Mouse (Mus musculus) forebrain, embryonic 14.5 days (tissue): Measurements from ENCODE around the gene Pamr1. TPM values are rescaled to one million over a fixed set of nuclear protein-coding genes. Genes with fewer than 3 reads are reported as not detected.

ENCODE experiments used
- ATAC-seq: fragments of 200-750 bp; cut with Nextera tagmentation; 2 replicates; pipeline ENCODE4 v1.8.0; 2017; ENCODE audit warnings: mild to moderate bottlenecking, moderate library complexity
- DNase-seq: peaks from one replicate; pipeline ENCODE4 v3.0.0-alpha.2; 2015; ENCODE audit warnings: low spot score
- H3K27ac ChIP-seq: fragments of 300-500 bp; sonication (generic); 2 replicates; pipeline ENCODE4 v1.5.1; 2014; ENCODE audit warnings: low read depth, mild to moderate bottlenecking, control low read depth, low read length, moderate library complexity
- H3K27me3 ChIP-seq: fragments of 300-500 bp; sonication (generic); replicated peaks from 2 replicates; pipeline ENCODE4 v1.6.1; 2014; ENCODE audit warnings: low read length, control low read depth, mixed read lengths; ENCODE audit not compliant: control insufficient read depth, insufficient read depth
- H3K36me3 ChIP-seq: fragments of 300-500 bp; sonication (generic); 2 replicates; pipeline ENCODE4 v1.6.1; 2014; ENCODE audit warnings: low read length, control low read depth; ENCODE audit not compliant: control insufficient read depth, insufficient read depth
- H3K4me1 ChIP-seq: fragments of 300-500 bp; sonication (generic); 2 replicates; pipeline ENCODE4 v1.6.1; 2014; ENCODE audit warnings: antibody characterized with exemption, low read length, control low read depth; ENCODE audit not compliant: control insufficient read depth, insufficient read depth
- H3K4me2 ChIP-seq: fragments of 300-500 bp; sonication (generic); 2 replicates; pipeline ENCODE4 v1.6.1; 2014; ENCODE audit warnings: mild to moderate bottlenecking, control low read depth, low read length
- H3K4me3 ChIP-seq: fragments of 300-500 bp; sonication (generic); 2 replicates; pipeline ENCODE4 v1.5.1; 2014; ENCODE audit warnings: low read depth, low read length, control low read depth
- H3K9ac ChIP-seq: fragments of 300-500 bp; sonication (generic); 2 replicates; pipeline ENCODE4 v1.6.1; 2014; ENCODE audit warnings: mild to moderate bottlenecking, low read length, control low read depth, moderate library complexity
- H3K9me3 ChIP-seq: fragments of 300-500 bp; sonication (generic); replicated peaks from 2 replicates; pipeline ENCODE4 v1.6.1; 2016; ENCODE audit warnings: low read length, control low read depth, mixed read lengths; ENCODE audit not compliant: control insufficient read depth
- WGBS: fragments of 180-500 bp; shearing (Covaris S2); extraction: QIAGEN DNeasy Blood & Tissue Kit; methylation state at CpG from one replicate; pipeline ENCODE4 v1.1.7; 2014; 5-methylcytosine and 5-hydroxymethylcytosine counted together
- polyA plus RNA-seq: library from polyadenylated mRNA; unstranded; fragments of >200 nt; fragmentation: Nextera tagmentation; extraction: Ambion mirVana; gene quantifications from 2 replicates; pipeline ENCODE4 v1.2.1, GENCODE M21; 2014

Gene Pamr1
- polyA plus RNA-seq, 1 experiment from 2014 or later, result 1.5 TPM

DNA sequence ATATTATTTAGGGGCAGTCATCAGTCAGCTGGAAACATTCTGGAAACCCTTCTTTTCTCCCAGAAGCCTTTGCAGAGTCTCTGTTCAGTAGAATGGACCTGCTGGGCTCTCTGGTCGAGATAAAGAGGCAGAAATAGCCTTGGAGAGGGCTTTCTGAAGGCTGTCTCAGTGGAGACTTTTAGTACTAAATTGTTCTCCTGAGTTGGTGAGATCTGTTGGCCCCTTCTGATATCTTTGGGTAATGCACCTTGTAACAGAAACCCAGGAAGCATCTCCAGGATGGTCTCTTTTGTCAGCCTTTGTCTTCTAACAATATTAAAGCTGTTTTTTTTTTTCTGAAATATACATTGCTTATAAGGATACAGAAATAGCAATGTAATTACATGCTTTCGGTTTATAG lies 111.2 kb downstream of the Pamr1 start:
- Histone ChIP-seq H3K36me3 (no peaks in the 10 kb centered on the region), H3K4me2 (peak overlapping the region; percentile 89), H3K27ac (no peak overlapping the region), H3K9me3 (no peaks in the 10 kb centered on the region), H3K27me3 (no peaks in the 10 kb centered on the region), H3K4me1 (peaks cover 43% of the 10 kb centered on the region), H3K4me3 (no peak overlapping the region), H3K9ac (no peak overlapping the region)
- DNase-seq (no peak), ATAC-seq (no peak)
- WGBS, result 53% methylated on average over 2 of the region's 2 CpGs

DNA sequence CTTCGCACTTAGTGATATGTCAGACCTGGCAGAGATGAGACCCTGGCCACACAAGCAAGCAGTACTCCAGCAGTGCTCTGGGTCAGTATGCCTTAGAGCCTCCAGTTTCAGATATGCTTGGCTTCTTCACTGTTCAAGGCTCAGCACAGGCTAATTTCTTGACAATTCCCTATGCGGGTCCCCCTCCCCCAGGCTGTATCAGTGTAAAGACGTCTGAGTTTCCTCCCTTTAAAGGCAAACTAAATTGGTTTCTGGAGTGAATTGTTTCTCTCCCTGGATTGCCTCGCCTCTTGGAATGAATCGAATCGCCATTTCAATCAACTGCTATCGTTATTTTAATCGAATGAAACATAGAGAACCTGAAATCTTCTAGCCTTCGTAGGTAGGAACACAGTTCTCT lies 113.1 kb downstream of the Pamr1 start:
- no peaks in the 10 kb centered on the region for H3K27me3 ChIP-seq
- H3K9ac ChIP-seq, result peak overlapping the region; percentile 36; the same call in 1 of the 2 replicates
- H3K27ac ChIP-seq, result peak overlapping the region; percentile 61
- H3K4me3 ChIP-seq, result no peak overlapping the region
- peak overlapping the region; percentile 89 for H3K4me2 ChIP-seq
- peaks cover 28% of the 10 kb centered on the region for H3K4me1 ChIP-seq
- DNase-seq, result no peak
- no peaks in the 10 kb centered on the region for H3K9me3 ChIP-seq
- ATAC-seq, result no peak
- no peaks in the 10 kb centered on the region for H3K36me3 ChIP-seq
- WGBS, result 22% methylated on average over 9 of the region's 9 CpGs

DNA sequence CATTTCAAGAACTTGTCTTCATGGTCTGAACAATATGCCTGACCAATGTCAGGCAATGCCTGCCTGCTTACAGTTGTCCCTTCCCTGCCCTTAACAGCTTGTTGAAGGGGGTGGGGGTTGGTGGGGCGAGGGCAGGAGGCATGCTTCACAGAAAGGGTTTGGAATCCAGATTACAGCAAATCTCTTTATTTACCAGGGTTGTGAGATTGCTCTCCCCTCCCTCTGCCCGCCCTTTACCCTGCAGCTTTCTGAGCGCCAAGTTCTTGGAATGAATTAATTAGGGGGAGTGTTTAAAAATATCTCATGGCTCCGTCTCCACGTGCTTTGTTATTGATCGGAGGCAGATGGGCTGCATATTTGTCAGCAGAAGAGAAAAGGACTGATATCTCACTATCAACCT lies 113.5 kb downstream of the Pamr1 start:
- H3K9me3 ChIP-seq, result no peaks in the 10 kb centered on the region
- peak overlapping the region; percentile 89 for H3K4me2 ChIP-seq
- peak; percentile 10; the same call in 1 of the 2 replicates for ATAC-seq
- H3K9ac ChIP-seq, result peak overlapping the region; percentile 18; the same call in 1 of the 2 replicates
- peak overlapping the region; percentile 61 for H3K27ac ChIP-seq
- H3K4me1 ChIP-seq, result peaks cover 28% of the 10 kb centered on the region
- no peak overlapping the region for H3K4me3 ChIP-seq
- H3K36me3 ChIP-seq, result no peaks in the 10 kb centered on the region
- WGBS, result 2% methylated on average over 6 of the region's 6 CpGs
- no peaks in the 10 kb centered on the region for H3K27me3 ChIP-seq
- DNase-seq, result peak; percentile 68

DNA sequence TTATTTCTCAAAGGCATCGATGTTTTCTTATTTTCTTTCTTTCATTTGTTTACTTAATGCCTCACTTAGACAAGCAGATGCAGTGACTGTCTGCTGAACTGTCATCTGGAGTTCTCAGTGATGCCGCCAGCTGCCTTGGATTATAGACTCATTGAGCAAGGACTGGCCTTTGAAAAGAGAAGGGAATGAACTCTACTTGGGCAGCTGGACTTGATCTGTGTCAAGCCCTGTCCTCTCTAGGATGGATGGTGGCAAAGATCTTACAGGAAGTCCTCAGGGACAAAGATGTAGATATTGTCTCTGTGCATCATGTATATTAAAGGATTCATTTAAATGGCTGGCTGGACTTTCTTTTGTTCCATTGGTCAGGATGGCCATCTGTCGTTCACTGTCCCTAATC lies 114.1 kb downstream of the Pamr1 start:
- peak overlapping the region; percentile 89; the same call in 1 of the 2 replicates for H3K4me2 ChIP-seq
- no peaks in the 10 kb centered on the region for H3K36me3 ChIP-seq
- 49% methylated on average over 3 of the region's 3 CpGs for WGBS
- no peak overlapping the region for H3K9ac ChIP-seq
- H3K27ac ChIP-seq, result no peak overlapping the region; the same call in 1 of the 2 replicates
- DNase-seq, result no peak
- no peaks in the 10 kb centered on the region for H3K27me3 ChIP-seq
- peaks cover 28% of the 10 kb centered on the region for H3K4me1 ChIP-seq
- ATAC-seq, result no peak
- no peak overlapping the region for H3K4me3 ChIP-seq
- H3K9me3 ChIP-seq, result no peaks in the 10 kb centered on the region

- H3K4me1 ChIP-seq, result peaks cover 12% of the 10 kb centered on the region
- H3K27me3 ChIP-seq, result no peaks in the 10 kb centered on the region
- no peak overlapping the region for H3K27ac ChIP-seq
- H3K9ac ChIP-seq, result no peak overlapping the region
- H3K9me3 ChIP-seq, result no peaks in the 10 kb centered on the region
- H3K36me3 ChIP-seq, result no peaks in the 10 kb centered on the region
- WGBS, result 91% methylated on average over 6 of the region's 6 CpGs
- ATAC-seq (no peak), DNase-seq (no peak)
- H3K4me2 ChIP-seq, result no peak overlapping the region
- H3K4me3 ChIP-seq, result no peak overlapping the region
Measured at GRCm38 (mm10) chr2:102667981-102668380, 118.2 kb downstream of the Pamr1 start.

- no peak for DNase-seq
- Histone ChIP-seq H3K4me2 (no peak overlapping the region), H3K9me3 (no peaks in the 10 kb centered on the region), H3K4me3 (no peak overlapping the region), H3K27ac (no peak overlapping the region), H3K4me1 (no peaks in the 10 kb centered on the region), H3K36me3 (no peaks in the 10 kb centered on the region), H3K27me3 (0 out of 2 replicates have a peak, but pooled peaks cover 2% of the 10 kb centered on the region), H3K9ac (no peak overlapping the region)
- no peak for ATAC-seq
- 31% methylated on average over 6 of the region's 6 CpGs for WGBS
Measured at GRCm38 (mm10) chr2:102669580-102669979, 119.8 kb downstream of the Pamr1 start.

- WGBS, result 28% methylated on average over 2 of the region's 2 CpGs
- DNase-seq (no peak), ATAC-seq (no peak)
Measured at GRCm38 (mm10) chr2:102674582-102674981, 124.8 kb downstream of the Pamr1 start.

GRCm38 (mm10) chr2:102675275-102675674 lies 125.5 kb downstream of the Pamr1 start:
- Histone ChIP-seq H3K4me2 (no peak overlapping the region), H3K27ac (no peak overlapping the region), H3K9ac (no peak overlapping the region), H3K36me3 (no peaks in the 10 kb centered on the region), H3K4me1 (peaks cover 2% of the 10 kb centered on the region; the same call in 1 of the 2 replicates), H3K9me3 (no peaks in the 10 kb centered on the region), H3K4me3 (no peak overlapping the region), H3K27me3 (0 out of 2 replicates have a peak, but pooled peaks cover 2% of the 10 kb centered on the region)
- no peak for ATAC-seq
- 71% methylated on average over 6 of the region's 6 CpGs for WGBS
- no peak for DNase-seq

More at GRCm38 (mm10) chr2:102674582-102674981, 124.8 kb downstream of the Pamr1 start:
- H3K4me1 ChIP-seq, result peaks cover 2% of the 10 kb centered on the region; the same call in 1 of the 2 replicates
- no peak overlapping the region for H3K27ac ChIP-seq
- no peak overlapping the region for H3K9ac ChIP-seq
- H3K4me3 ChIP-seq, result no peak overlapping the region
- no peaks in the 10 kb centered on the region for H3K36me3 ChIP-seq
- H3K27me3 ChIP-seq, result 0 out of 2 replicates have a peak, but pooled peaks cover 2% of the 10 kb centered on the region
- no peaks in the 10 kb centered on the region for H3K9me3 ChIP-seq
- no peak overlapping the region for H3K4me2 ChIP-seq

GRCm38 (mm10) chr2:102676716-102677312 lies 127.0 kb downstream of the Pamr1 start:
- no peak overlapping the region for H3K4me2 ChIP-seq
- H3K27ac ChIP-seq, result no peak overlapping the region
- H3K27me3 ChIP-seq, result 0 out of 2 replicates have a peak, but pooled peaks cover 2% of the 10 kb centered on the region
- H3K4me1 ChIP-seq, result peaks cover 2% of the 10 kb centered on the region; the same call in 1 of the 2 replicates
- DNase-seq (no peak), ATAC-seq (no peak)
- H3K9me3 ChIP-seq, result no peaks in the 10 kb centered on the region
- 95% methylated on average over 9 of the region's 9 CpGs for WGBS
- H3K36me3 ChIP-seq, result no peaks in the 10 kb centered on the region
- no peak overlapping the region for H3K4me3 ChIP-seq
- H3K9ac ChIP-seq, result no peak overlapping the region
